Mouse (Mus musculus) brain, embryonic 14.5 days (tissue): ENCODE data around the gene Zfp692.

Source experiments
- CTCF ChIP-seq: fragments of 200-500 bp; IDR thresholded peaks from 2 replicates; pipeline ENCODE4 v1.5.1; 2012; ENCODE audit warnings: inconsistent platforms, mild to moderate bottlenecking, moderate library complexity, borderline replicate concordance; ENCODE audit not compliant: insufficient read depth, insufficient read length; ENCODE audit errors: extremely low read depth
- POLR2A ChIP-seq: fragments of 200-500 bp; IDR thresholded peaks from 2 replicates; pipeline ENCODE4 v1.6.1; 2012; ENCODE audit warnings: mild to moderate bottlenecking, inconsistent platforms, borderline replicate concordance; ENCODE audit not compliant: poor library complexity, insufficient read depth, insufficient read length, severe bottlenecking; ENCODE audit errors: extremely low read depth

GRCm38 (mm10) chr11:58316768-58317390 is 10.0 kb downstream of the Zfp692 start:
- no peak for TF ChIP-seq POLR2A
- TF ChIP-seq CTCF: no peak
